Mouse (Mus musculus) gastrocnemius, postnatal 25 days (tissue): ENCODE measurements around the gene Dpp4. TPM values are rescaled to one million over a fixed set of nuclear protein-coding genes. Genes with fewer than 3 reads are reported as not detected.
A peak's percentile ranks its signal among the peaks of the same experiment; 100 is the strongest.

Experiments
- DNase-seq: peaks from one replicate; pipeline ENCODE4 v3.0.0; 2022
- total RNA-seq, 2 experiments: library from RNA; stranded (reverse); gene quantifications; 1 replicate in 1 of 2; 2 replicates in 1 of 2; pipeline ENCODE4 v1.2.3; 2021

Dpp4 gene
- total RNA-seq, 2 experiments from 2014 or later: 4.5 to 7.0 TPM

- no peak for DNase-seq
These were observed 585 bp downstream of the Dpp4 start for GRCm38 (mm10) chr2:62411211-62412080.

GRCm38 (mm10) chr2:62408701-62409201, 3.3 kb downstream of the Dpp4 start:
- DNase-seq: no peak

- no peak for DNase-seq
These were observed 3.8 kb downstream of the Dpp4 start for GRCm38 (mm10) chr2:62408216-62408615.

GRCm38 (mm10) chr2:62403556-62404135, 8.4 kb downstream of the Dpp4 start:
- DNase-seq: no peak

- peak; percentile 47 for DNase-seq
These were observed 11.0 kb downstream of the Dpp4 start for GRCm38 (mm10) chr2:62401011-62401410.

GRCm38 (mm10) chr2:62399832-62400231, 12.2 kb downstream of the Dpp4 start:
- no peak for DNase-seq

- DNase-seq: peak; percentile 11
These were observed 12.7 kb downstream of the Dpp4 start for GRCm38 (mm10) chr2:62399361-62399760.

GRCm38 (mm10) chr2:62398115-62398875, 13.7 kb downstream of the Dpp4 start:
- no peak for DNase-seq

- no peak for DNase-seq
These were observed 14.4 kb downstream of the Dpp4 start for GRCm38 (mm10) chr2:62397661-62398060.

- DNase-seq: no peak
These were observed 15.2 kb downstream of the Dpp4 start for GRCm38 (mm10) chr2:62396799-62397198.

GRCm38 (mm10) chr2:62394800-62395199, 17.2 kb downstream of the Dpp4 start:
- no peak for DNase-seq

GRCm38 (mm10) chr2:62392098-62392497, 19.9 kb downstream of the Dpp4 start:
- DNase-seq: no peak

GRCm38 (mm10) chr2:62390961-62391461, 21.0 kb downstream of the Dpp4 start:
- no peak for DNase-seq

GRCm38 (mm10) chr2:62390305-62390704, 21.7 kb downstream of the Dpp4 start:
- no peak for DNase-seq

GRCm38 (mm10) chr2:62388841-62389240, 23.2 kb downstream of the Dpp4 start:
- no peak for DNase-seq

GRCm38 (mm10) chr2:62383196-62383595, 28.8 kb downstream of the Dpp4 start:
- no peak for DNase-seq

GRCm38 (mm10) chr2:62382440-62382839, 29.6 kb downstream of the Dpp4 start:
- DNase-seq: no peak

GRCm38 (mm10) chr2:62381756-62382155, 30.3 kb downstream of the Dpp4 start:
- peak; percentile 59 for DNase-seq

- no peak for DNase-seq
These were observed 38.3 kb downstream of the Dpp4 start for GRCm38 (mm10) chr2:62373692-62374091.

- no peak for DNase-seq
These were observed 42.0 kb downstream of the Dpp4 start for GRCm38 (mm10) chr2:62370048-62370447.

GRCm38 (mm10) chr2:62368349-62369053, 43.5 kb downstream of the Dpp4 start:
- no peak for DNase-seq

- DNase-seq: no peak
These were observed 48.4 kb downstream of the Dpp4 start for GRCm38 (mm10) chr2:62363606-62364005.
